Mouse (Mus musculus) CH12.LX (cell line): ENCODE results near the gene Syncrip.

Experiments
- BHLHE40 ChIP-seq: IDR thresholded peaks from 2 replicates; pipeline ENCODE4 v1.6.1; 2011; ENCODE audit warnings: mild to moderate bottlenecking, low read depth, low read length, improper control_type of control experiment
- ELF1 ChIP-seq: IDR thresholded peaks from 2 replicates; pipeline ENCODE4 v1.6.1; 2014; ENCODE audit warnings: low read depth, mild to moderate bottlenecking, inconsistent platforms, low read length, improper control_type of control experiment
- JUN ChIP-seq: IDR thresholded peaks from 2 replicates; pipeline ENCODE4 v1.6.1; 2011; ENCODE audit warnings: low read depth, mild to moderate bottlenecking, low read length, improper control_type of control experiment, moderate library complexity; ENCODE audit not compliant: insufficient read depth
- MAFK ChIP-seq: IDR thresholded peaks from 2 replicates; pipeline ENCODE4 v1.6.1; 2011; ENCODE audit warnings: low read length, improper control_type of control experiment; ENCODE audit not compliant: insufficient replicate concordance
- POLR2A ChIP-seq: IDR thresholded peaks from 2 replicates; pipeline ENCODE4 v1.6.1; 2011; ENCODE audit warnings: low read depth, mild to moderate bottlenecking, improper control_type of control experiment, low read length

DNA sequence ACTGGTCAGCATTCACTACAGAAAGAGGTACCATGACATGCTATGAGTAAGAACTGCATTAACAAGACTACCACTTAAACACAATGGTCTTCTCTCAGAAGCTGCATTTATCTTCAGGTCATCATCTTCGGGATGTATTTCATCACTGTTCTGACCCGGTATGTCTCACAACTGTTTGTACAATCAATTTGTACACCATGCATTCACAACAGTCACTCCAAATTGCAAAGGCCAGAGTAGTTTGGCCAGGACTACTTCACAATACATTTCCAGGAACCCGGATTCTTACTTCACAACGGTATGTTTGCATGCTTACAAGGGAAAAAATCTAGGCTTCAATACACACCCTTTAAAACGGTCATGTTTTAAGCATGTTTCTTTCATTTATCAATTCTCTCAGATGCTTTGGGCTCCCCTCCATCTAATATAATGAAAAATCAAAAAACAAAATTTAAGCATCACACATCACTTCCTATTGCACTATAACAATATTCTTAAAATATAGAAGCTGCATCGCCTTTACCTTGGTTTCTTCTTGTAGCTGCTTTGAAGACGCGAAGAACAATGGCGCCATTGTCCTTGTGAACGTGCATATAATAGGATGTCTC lies 39.7 kb upstream of the Syncrip start:
- TF ChIP-seq BHLHE40 (no peak), MAFK (0 out of 2 replicates have a peak, but pooled peaks have one; percentile 31), JUN (no peak), POLR2A (no peak), ELF1 (no peak)
